Mouse (Mus musculus): ENCODE results near the gene Smg6.

DNA sequence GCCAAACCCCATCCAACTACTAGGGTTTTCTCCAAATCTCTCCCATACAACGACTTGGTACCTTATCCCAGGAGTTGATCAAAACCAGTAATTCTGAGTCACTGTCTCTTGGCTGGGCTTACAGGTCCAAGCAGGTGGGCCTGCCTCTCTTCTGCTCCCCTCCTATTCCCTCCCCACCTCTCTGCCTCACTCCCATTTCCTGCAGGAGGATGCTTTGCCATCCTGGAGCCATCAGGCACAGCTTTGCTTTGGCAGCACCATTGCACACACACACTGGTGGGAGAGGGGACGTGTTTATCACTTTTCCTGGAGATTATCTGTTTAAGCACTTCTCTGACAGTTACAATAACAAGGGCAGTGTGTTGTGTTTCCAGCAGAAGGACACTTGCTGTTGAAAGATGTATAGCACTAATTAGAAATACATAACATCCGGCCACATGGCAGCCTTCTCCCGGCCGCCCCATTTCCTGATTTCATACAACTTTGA lies 108.0 kb downstream of the Smg6 start:
- TF ChIP-seq CHD2 (IDR thresholded peaks at IDR 0.05; ENCODE audit: low read depth, low read length) (no peak), HCFC1 (IDR thresholded peaks at IDR 0.05; ENCODE audit: borderline replicate concordance, insufficient read depth, low read length) (no peak), MAFK (IDR thresholded peaks at IDR 0.05; ENCODE audit: insufficient read depth, low read depth, low read length) (no peak), ZC3H11A (IDR thresholded peaks at IDR 0.05; ENCODE audit: borderline replicate concordance, low read depth, low read length) (no peak)
